Mouse (Mus musculus): ENCODE measurements around the gene Cyp2a5. TPM values are rescaled to one million over a fixed set of nuclear protein-coding genes. Genes with fewer than 3 reads are reported as not detected.
A peak's percentile ranks its signal among the peaks of the same experiment; 100 is the strongest.
"Not testable (repeated sequence)": the region's sequence is repeated elsewhere in the genome, so short reads cannot be mapped to it uniquely, and the experiment has no call there.

Cyp2a5 gene
- 1 to 10 TPM; 2.0 to 6.2 TPM for total RNA-seq (2021)
- long read RNA-seq, experiment 1, transcript Cyp2a5-201 (9 exons, 2,013 nt): major isoform, 6 of 6 reads
- long read RNA-seq, experiment 1, partial matches to known transcripts: 0 of 6 reads
- long read RNA-seq, experiment 1, other reads (novel, unspliced or antisense): 0 of 6 reads
- long read RNA-seq, experiment 2: 0 reads

DNA sequence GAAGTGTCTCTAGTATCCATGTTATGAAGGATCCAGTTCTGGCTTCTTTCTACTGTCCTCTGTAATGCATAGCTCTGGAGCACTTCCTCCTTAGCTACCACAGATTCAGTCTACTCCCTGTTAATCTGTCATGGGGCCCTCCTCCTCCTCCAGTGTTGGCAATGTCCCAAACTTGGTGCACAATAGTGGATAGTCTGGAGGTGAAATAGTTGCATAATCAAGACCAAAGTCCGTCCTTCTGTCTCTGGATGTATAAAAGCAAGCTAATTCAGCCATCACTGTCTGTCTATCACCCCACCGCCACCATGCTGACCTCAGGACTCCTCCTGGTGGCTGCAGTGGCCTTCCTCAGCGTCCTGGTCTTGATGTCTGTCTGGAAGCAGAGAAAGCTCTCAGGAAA, at the start of gene Cyp2a5:
Gene Cyp2a5 (plus strand): TSS at position 247 of the 400 bp plus-strand sequence.
- not testable (repeated sequence) for DNase-seq

DNA sequence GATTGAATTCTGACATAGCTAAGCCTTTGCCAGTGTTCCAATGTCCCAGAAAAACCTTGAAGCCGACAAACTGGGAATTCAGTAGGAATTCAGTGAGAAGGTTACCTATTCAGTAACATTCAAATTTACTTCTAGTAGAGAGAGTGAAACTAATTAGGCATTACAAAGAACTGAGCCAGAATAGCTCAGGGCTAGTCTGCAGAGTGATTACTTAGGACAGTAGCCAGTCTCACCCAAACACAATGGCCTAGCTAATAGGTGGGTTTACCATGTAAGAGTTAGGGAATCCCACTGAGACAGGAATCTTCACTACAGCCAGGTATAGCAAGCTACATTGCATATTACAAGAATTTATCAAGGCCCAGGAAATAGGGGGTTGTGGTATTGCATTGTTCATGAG, 49.1 kb upstream of the Cyp2a5 start:
- DNase-seq: not testable (repeated sequence)

DNA sequence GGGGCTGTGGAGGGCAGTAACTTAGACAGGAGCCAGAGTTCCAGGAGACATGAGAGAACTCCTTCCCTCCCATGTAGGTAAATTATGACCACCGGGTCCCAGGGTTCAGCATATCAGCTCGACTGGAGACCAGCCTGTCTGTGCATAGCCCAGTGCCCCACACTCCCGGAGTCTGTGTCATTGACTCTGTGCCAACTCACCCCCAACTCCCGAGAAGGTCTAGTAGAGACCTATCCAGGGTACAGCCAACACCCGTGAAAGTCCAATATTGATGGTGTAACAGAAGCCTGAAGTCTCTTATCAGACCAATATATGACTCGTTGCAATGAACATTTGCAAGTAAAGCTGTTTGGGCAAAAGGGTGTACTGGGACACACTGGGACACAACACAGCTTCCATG, 45.1 kb upstream of the Cyp2a5 start:
- no peak for DNase-seq

DNA sequence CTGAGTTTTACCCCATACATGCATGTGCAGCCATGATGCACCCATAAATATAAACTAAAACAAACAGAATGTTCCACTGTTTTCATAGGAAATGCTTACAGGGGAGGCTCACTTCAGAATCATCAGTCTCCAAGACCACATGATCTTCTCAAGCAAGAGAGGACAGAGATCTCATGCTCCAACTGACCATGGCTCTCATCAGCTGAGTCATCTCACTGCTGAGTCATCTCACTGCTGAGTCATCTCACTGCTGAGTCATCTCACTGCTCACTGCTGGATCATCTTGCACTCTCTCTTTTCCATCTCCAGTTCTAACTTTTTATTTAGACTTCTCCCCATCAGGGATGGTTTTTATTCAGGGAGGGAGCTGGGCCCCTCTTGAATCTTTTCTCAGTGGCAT, 35.0 kb upstream of the Cyp2a5 start:
- DNase-seq: peak; percentile 20

DNA sequence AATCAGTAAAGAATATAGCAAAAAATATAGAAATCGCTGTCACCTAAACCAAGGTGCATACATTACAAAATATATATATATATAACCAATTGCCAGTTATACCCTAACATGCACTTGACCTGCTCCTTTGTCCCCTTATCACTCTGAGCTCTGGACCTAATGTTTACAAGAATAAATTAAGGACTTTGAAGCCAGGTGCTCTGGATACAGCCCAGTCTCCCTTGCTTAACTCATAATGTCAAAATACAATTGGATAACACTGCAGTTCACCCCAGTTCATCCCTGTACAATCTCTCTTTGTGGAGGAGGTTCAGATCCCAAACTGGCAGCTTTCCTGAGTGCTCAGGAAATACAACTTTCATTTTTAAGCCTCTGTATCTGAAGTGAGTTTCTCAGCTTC, 34.1 kb upstream of the Cyp2a5 start:
- no peak for DNase-seq

DNA sequence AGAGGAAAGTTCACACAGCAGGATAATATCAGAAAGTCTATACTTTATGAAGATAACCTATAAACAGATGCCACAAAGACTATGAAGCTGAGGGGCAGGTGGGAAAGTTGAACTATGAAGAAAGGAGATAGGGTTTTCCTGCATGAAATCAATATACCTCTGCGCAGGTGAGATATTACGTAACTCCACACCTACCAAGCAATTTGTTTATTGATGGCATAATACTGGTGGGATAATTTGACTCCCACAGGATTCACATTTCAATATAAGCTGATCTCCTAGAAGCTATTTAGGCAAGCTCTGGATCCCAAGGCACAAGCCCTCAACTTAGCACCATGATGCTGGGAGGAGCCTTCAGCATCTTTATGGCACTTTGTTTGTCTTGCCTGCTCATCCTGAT, 26.5 kb upstream of the Cyp2a5 start, which contains the start of gene Cyp2g1:
Gene Cyp2g1 (plus strand): TSS at position 301 of the 400 bp plus-strand sequence.
- no peak for DNase-seq

DNA sequence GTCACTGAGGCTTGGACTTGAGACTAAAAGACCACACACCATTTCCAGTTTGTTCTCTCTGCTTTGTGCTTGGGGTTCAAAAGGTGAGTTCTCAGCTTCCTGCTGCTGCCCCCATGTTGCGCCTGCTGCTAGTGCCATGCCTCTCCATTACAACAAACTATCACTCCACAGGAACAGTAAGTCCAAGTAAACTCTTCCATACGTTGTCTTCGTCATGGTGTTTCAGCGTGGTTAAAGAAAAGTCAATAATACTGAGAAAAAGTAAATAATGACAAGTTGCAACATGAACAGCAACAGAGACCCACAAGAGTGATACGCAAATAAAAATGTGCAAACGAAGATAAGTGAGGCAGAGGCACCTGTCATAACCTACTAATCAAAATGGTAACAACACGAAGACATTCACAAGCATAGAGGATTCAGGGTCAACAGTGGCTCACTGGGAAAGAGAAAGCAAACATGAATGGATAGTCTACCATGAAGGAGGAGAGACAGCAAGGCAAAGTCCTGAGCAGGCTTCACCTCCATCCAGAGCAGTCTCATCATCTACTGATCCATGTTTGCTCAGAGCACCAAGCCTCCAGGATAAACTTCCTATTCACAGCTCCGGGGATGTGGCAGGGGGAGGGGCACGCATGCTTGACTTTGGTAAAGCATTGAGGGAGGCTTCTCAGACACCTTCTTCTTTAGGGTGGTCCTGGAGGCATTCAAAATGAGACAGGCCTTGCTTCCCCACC, 3.4 kb upstream of the Cyp2a5 start:
- DNase-seq: not testable (repeated sequence)

DNA sequence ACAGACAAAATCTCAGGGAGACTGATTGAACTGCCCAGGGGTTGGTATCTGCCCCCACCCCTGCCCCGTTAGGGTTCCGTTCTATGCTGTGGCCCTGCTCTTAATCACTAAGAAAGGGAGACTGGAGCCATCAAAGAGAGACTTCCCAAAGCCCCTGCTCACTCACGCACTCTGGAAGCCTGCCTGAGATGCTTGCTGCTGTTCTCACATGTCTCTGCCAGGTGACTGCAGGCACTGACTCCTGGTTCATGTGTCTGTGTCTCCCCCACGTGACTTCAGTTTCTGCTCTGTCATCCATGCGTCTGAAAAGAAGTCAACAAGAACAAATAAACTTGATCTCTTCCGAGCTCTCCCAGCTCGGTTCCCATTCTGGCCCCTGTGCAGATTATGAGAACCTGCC, 2.4 kb upstream of the Cyp2a5 start:
- DNase-seq: not testable (repeated sequence)

DNA sequence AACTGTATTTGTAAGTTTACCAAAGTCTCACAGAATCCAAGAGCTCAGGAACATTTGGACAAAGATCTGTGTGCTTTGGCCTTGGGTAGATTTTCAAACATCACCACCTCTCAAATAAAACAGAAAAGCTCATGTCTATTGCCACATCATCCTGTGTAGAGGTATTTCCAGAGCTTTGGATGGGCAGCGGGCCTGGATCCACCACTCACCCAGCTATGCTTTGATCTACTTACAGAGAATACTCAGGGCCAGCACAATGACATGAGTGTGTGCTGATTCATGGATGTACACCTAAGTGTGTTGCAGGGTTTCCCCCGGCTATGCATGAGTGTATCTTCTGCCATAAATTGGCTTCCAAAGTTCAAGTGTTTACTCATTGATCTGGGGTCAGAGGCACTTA, 8.3 kb downstream of the Cyp2a5 start:
- not testable (repeated sequence) for DNase-seq

DNA sequence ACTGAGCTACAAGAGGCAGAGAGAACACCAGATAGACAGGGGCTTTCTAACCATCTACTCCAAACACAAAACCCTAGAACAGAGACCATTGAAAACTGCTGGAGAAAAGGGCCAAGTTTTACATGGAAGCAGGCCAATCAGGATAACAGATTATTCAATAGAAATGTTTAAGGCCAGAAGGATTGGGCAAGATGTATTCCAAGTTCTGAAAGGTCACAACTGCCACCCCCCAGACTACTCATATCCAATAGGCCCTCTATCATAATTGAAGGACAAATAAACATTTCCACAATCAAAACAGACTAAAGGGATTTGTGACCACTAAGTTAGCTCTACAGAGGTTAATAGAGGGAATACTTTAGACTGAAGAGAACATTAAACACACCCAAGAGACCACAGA, 15.0 kb downstream of the Cyp2a5 start:
- not testable (repeated sequence) for DNase-seq

DNA sequence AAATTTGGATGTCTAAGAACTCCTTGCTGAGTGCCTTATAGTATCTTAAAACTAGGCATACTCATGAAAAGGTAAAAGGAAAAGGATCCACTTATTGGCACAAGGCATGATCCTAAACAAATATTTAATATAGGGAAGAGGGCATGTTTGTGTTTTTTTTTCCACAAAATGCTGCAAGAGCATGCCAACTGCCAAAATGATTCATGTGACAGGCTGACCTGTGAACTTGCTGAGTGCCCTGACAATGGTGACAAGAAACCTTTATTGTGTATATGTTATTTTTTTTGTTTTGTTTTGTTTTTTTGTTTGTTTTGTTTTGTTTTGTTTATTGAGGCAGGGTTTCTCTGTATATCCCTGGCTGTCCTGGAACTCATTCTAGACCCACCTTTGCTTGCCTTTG, 43.5 kb downstream of the Cyp2a5 start:
- DNase-seq: peak; percentile 8

DNA sequence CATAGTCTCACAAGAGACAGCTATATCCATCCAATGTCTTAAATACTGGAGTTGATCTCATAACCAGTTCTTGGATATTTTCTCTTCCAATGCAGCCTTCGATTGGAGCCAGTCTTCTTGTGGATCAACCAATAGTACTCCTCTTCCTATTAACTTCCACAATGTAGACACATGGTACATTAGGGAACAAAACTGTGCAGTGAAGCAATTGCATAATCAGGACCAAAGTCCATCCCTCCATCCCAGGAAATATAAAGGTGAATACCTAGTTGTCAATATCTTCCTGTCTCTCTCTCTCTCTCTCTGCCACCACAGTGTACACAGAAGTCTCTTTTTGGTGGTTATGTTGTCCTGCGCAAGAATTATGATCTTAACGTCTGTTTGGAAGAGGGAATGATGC, 45.5 kb downstream of the Cyp2a5 start:
- not testable (repeated sequence) for DNase-seq

Other genes starting within 250 kb of the Cyp2a5 start
- gene Vmn1r185, start 216.8 kb upstream of the Cyp2a5 start, total RNA-seq (2021): not detected
- gene Cyp2b23, start 148.9 kb upstream of the Cyp2a5 start, total RNA-seq (2021): not detected
- not detected for gene Cyp2b19, start 78.2 kb upstream of the Cyp2a5 start, total RNA-seq (2021)
- gene Cyp2g1, start 26.4 kb upstream of the Cyp2a5 start, total RNA-seq (2021): 1 to 10 TPM; 1.8 to 2.9 TPM
- gene Cyp2a22, start 104.1 kb downstream of the Cyp2a5 start, total RNA-seq (2021): 10 to 100 TPM in 1 of 2 experiments, 1 to 10 TPM in 1; 6.4 to 15.6 TPM
- 10 to 100 TPM; 22.2 to 44.2 TPM for gene Cyp2a12, start 193.8 kb downstream of the Cyp2a5 start, total RNA-seq (2021)